Mouse (Mus musculus) small intestine, adult 2 months (tissue): ENCODE measurements around the gene Tor1aip2. TPM values are rescaled to one million over a fixed set of nuclear protein-coding genes. Genes with fewer than 3 reads are reported as not detected.
A peak's percentile ranks its signal among the peaks of the same experiment; 100 is the strongest.
"Not testable (repeated sequence)": the region's sequence is repeated elsewhere in the genome, so short reads cannot be mapped to it uniquely, and the experiment has no call there.

Experiments used
- H3K27ac ChIP-seq: fragments of 200-500 bp; 2 replicates; pipeline ENCODE4 v1.5.1; 2012; ENCODE audit warnings: low read depth, low read length, control low read depth, inconsistent platforms; ENCODE audit not compliant: insufficient read depth
- H3K27me3 ChIP-seq: fragments of 200-500 bp; 2 replicates; pipeline ENCODE4 v1.6.1; 2012; ENCODE audit warnings: mild to moderate bottlenecking, moderate library complexity, low read length, inconsistent platforms; ENCODE audit not compliant: control insufficient read depth, insufficient read depth
- H3K36me3 ChIP-seq: fragments of 200-500 bp; 2 replicates; pipeline ENCODE4 v1.6.1; 2012; ENCODE audit warnings: mild to moderate bottlenecking, low read length, control low read depth, inconsistent platforms; ENCODE audit not compliant: control insufficient read depth, insufficient read depth
- H3K4me1 ChIP-seq: fragments of 200-500 bp; 2 replicates; pipeline ENCODE4 v1.6.1; 2012; ENCODE audit warnings: low read length, inconsistent platforms, mixed read lengths; ENCODE audit not compliant: control insufficient read depth, insufficient read depth, insufficient read length
- H3K4me3 ChIP-seq: fragments of 200-500 bp; 2 replicates; pipeline ENCODE4 v1.5.1; 2012; ENCODE audit warnings: low read depth, mild to moderate bottlenecking, control low read depth, inconsistent platforms, low read length, moderate library complexity
- CTCF ChIP-seq: fragments of 200-500 bp; IDR thresholded peaks from 2 replicates; pipeline ENCODE4 v1.5.1; 2012; ENCODE audit warnings: low read depth, mild to moderate bottlenecking, control low read depth, inconsistent platforms, low read length, moderate library complexity, mixed read lengths; ENCODE audit not compliant: insufficient replicate concordance, insufficient read length; ENCODE audit errors: extremely low read depth
- POLR2A ChIP-seq: fragments of 200-500 bp; IDR thresholded peaks from 2 replicates; pipeline ENCODE4 v1.6.1; 2012; ENCODE audit warnings: low read depth, mild to moderate bottlenecking, control low read depth, inconsistent platforms, low read length, moderate library complexity
- WGBS: fragments of 180-500 bp; shearing (Covaris S2); methylation state at CpG from one replicate; pipeline ENCODE4 v1.1.7; 2018; 5-methylcytosine and 5-hydroxymethylcytosine counted together
- polyA plus RNA-seq: library from polyadenylated mRNA; depleted of rRNA; stranded (reverse); fragments of >200 nt; gene quantifications from 2 replicates; pipeline ENCODE4 v1.2.3, GENCODE M21; 2012

Tor1aip2 gene
- polyA plus RNA-seq, 1 experiment = 104 TPM

DNA sequence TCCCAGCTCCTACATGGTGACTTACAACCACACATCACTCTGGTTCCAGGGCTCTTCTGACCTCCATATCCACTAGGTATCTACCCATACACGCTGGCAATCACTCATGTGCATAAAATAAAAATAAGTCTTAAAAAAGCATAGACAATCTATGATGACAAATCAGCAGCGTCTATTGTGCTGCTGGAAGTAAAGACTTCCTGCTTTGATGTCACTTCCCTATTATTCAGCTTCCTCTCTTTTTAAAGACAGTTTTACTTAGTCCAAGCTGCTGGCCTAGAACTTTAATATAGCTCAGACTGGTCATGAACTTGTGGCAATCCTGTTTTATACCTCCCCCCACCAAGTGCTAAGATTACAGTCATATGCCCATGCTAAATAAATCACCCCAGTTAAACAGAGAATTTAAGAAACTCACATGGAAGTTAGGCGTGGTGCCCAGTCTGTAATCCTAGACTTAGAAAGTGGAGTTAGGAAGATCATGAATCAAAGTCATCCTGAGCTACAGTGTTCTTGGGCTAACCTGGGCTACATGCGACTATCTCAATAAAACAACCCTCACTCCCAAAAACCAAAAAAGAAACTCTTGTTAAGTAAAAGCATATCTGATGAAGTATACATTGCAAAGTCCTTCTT, 6.7 kb upstream of the Tor1aip2 start:
- H3K27ac ChIP-seq = peak overlapping the region; percentile 37
- no peak overlapping the region for H3K4me3 ChIP-seq
- H3K4me1 ChIP-seq = peaks cover 3% of the 10 kb centered on the region; the same call in 1 of the 2 replicates
- WGBS = 88% methylated on average over 4 of the region's 4 CpGs
- no peaks in the 10 kb centered on the region for H3K27me3 ChIP-seq
- H3K36me3 ChIP-seq = peaks cover 51% of the 10 kb centered on the region
- no peak for TF ChIP-seq POLR2A
- TF ChIP-seq CTCF = no peak

DNA sequence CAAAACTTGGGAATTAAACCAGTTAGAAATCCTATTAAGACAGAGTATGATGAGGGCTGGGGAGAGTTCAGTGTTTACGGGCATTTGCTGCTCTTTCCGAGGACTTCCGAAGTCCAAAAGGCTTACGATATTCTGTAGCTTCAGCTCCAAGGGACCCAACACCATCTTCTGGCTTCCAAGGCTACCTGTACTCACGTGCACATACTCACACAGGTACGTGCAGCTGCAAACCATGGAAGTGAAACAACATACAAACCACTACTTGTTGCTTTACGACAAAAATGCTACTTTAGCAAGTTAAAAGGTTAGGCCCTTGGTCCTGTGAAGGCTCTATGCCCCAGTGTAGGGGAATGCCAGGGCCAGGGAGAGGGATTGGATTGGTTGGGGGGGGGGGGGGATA, 1.3 kb upstream of the Tor1aip2 start:
- TF ChIP-seq CTCF (no peak), POLR2A (no peak)
- Histone ChIP-seq H3K27me3 (no peaks in the 10 kb centered on the region), H3K4me1 (no peaks in the 10 kb centered on the region), H3K27ac (no peak overlapping the region), H3K36me3 (peaks cover 33% of the 10 kb centered on the region), H3K4me3 (no peak overlapping the region)
- WGBS = 90% methylated on average over 7 of the region's 7 CpGs

DNA sequence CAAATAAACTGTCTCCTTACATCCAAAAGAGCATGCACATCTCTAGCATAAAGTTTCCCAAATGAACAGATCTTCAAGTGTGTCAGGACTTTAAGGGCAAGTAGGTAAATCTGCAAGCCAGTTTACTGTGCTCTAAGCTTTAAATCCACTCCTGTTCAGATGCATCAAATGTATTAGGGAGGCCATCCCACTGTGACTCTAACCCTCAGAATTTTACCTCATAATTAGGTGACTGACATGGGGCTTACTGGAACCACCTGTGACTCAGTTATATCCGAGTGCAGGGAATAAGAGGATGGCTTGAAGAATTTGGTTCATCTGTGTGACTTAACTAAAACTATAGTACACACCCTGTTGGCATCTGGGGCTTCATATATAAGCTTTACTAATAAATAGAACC, 542 bp upstream of the Tor1aip2 start:
- Histone ChIP-seq H3K4me3 (no peak overlapping the region), H3K27me3 (no peaks in the 10 kb centered on the region), H3K27ac (no peak overlapping the region; the same call in 1 of the 2 replicates), H3K4me1 (no peaks in the 10 kb centered on the region), H3K36me3 (peaks cover 27% of the 10 kb centered on the region)
- TF ChIP-seq POLR2A (no peak), CTCF (no peak)
- 13% methylated on average over 1 of the region's 1 CpGs for WGBS

DNA sequence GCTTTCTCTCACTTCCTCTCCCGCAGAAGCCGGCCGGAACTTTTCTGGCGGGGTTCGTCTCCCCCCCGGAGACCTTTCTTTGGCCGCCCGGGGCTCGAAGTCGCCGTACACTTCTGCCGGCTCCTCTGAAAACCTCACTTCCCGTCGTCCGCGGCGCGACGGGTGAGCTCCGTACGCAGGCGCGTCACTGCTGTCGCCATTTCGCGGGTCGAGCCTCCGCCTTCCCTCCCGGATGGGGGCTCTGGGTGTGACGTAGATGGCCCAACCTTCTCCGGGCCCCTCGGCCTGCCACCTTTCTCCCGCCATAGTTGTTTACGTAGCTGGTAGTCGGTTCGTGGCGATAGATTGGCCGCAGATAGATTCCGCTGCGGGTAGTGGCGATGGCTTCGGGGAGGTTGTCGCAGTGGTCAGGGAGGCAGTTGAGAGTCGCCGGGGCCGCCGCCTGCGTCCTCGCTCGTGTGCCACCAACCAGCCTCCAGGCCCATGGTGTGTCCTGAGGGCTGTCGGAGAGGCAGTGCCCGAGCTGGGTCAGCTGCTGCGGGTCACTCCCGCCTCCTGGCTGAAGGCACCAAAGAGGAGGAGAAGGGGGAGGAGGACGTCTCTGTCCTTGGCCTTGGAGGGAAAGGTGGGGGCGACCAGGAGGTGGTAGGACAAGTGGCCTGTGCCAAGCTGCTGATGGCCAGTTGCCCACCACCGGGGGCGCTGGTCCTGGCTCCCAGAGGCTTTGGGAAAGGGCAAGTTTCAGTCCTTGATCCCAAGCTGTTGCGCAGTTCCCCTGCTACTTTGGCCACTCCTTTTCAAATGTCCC, 931 bp downstream of the Tor1aip2 start, which contains the start of gene Tor1aip1:
TSS of gene Tor1aip1 (minus strand) at position 551 of the 808 bp plus-strand sequence.
- Histone ChIP-seq H3K27me3 (no peaks in the 10 kb centered on the region), H3K4me1 (peaks cover 3% of the 10 kb centered on the region; the same call in 1 of the 2 replicates), H3K36me3 (peaks cover 17% of the 10 kb centered on the region), H3K4me3 (peak within 1 kb of the TSS; percentile 79), H3K27ac (peak within 1 kb of the TSS; percentile 100)
- under 1% methylated on average over 59 of the region's 59 CpGs for WGBS
- TF ChIP-seq POLR2A (peak; percentile 58; the same call in 1 of the 2 replicates), CTCF (peak; percentile 74)

DNA sequence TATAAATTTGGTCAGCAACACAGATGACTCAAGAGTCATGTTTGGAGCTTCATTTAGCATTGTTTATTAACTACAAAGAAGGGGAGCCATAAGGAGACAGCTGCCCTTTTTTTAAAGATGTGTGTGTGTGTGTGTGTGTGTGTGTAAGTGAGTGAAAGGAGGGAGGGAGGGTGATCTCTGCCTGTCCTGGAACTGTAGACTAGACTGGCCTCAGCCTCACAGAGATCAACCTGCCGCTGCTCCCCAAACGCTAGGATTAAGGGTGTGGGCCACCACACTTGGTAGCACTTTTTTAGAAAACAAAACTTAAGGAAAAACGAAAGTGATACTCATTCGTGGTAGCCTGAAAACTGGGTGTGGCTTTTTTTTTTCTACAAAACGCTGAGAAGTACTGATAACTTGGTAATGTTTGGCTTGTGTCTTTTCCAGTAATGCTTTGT, 2.0 kb downstream of the Tor1aip2 start:
- WGBS = 5% methylated on average over 5 of the region's 5 CpGs
- peak; percentile 40; the same call in 1 of the 2 replicates for TF ChIP-seq POLR2A
- TF ChIP-seq CTCF = no peak
- peaks cover 15% of the 10 kb centered on the region for H3K36me3 ChIP-seq
- H3K27ac ChIP-seq = peak overlapping the region; percentile 77
- H3K4me1 ChIP-seq = peaks cover 3% of the 10 kb centered on the region; the same call in 1 of the 2 replicates
- no peaks in the 10 kb centered on the region for H3K27me3 ChIP-seq
- H3K4me3 ChIP-seq = peak overlapping the region; percentile 55

DNA sequence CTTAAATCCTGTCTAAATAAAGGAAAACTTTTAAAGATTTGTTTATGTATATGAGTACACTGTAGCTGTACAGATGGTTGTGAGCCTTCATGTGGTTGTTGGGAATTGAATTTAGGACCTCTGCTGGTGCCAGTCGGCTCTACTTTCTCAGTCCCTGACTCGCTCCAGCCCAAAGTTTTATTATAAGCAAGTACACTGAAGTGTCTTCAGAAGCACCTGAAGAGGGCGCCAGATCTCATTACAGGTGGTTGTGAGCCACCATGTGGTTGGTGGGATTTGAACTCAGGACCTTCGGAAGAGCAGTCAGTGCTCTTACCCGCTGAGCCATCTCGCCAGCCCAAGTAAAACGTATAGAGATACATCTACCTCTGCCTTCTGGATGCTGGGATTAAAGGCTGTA, 4.8 kb downstream of the Tor1aip2 start:
- H3K4me1 ChIP-seq, H3K27ac ChIP-seq: not testable (repeated sequence)
- WGBS = 73% methylated on average over 7 of the region's 7 CpGs

DNA sequence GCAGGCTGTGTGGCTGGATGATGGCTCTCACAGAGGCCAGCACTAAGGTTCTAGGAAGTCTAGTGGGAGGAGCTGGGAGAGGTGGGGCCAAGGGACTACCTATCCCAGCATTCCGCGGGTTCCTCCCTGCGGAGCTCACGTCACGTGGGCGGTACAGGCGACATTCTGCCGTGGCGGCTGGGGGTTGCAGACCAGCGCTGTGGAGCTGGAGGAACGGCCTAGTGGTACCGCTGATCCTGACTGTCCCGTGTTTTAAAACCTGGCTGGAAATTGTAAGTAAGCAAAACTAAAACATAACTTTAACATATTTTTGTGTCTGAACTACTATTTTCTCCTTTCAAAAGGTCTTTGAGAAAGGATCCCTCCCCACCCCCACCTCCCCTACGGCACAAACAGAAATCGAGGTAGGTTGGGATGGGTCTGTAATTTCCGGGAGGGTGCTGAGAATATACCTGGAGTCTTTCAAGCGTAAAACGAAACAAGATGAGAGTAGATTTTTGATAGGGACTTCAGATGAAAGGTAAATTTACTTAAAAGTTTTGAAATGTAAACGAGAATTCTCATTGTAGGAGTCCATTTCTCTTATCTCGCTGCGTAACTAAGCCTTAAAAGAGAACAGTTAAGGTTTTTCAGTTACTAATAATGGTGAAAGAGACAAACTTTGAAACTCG, 5.7 kb downstream of the Tor1aip2 start:
- H3K36me3 ChIP-seq = peaks cover 11% of the 10 kb centered on the region
- peak overlapping the region; percentile 54 for H3K4me3 ChIP-seq
- H3K4me1 ChIP-seq = peaks cover 11% of the 10 kb centered on the region
- 1% methylated on average over 22 of the region's 22 CpGs for WGBS
- TF ChIP-seq POLR2A = peak; percentile 94
- no peak for TF ChIP-seq CTCF
- no peaks in the 10 kb centered on the region for H3K27me3 ChIP-seq
- peak overlapping the region; percentile 46 for H3K27ac ChIP-seq

More for the DNA sequence above, 4.8 kb downstream of the Tor1aip2 start:
- TF ChIP-seq CTCF = peak; percentile 27; the same call in 1 of the 2 replicates
- not testable (repeated sequence) for H3K27me3 ChIP-seq, H3K4me3 ChIP-seq, H3K36me3 ChIP-seq
